In genomic region chr13:14522906-14523269, GRCm38 (mm10) we compare ENCODE assay signal across 8 mouse cellular contexts. TPM values are rescaled to one million over a fixed set of nuclear protein-coding genes. Genes with fewer than 3 reads are reported as not detected.
DNase-seq lines count a peak whose midpoint lies in the region; ATAC-seq and TF ChIP-seq lines count a peak whose summit lies in the region.

Hecw1 (minus strand) TSS chr13:14523228.

- no peak for DNase-seq in lung, adult 2 months
- no peak for DNase-seq in lung, postnatal 10 days
- no peak for DNase-seq in ovary, postnatal 14 days (ENCODE audit: low spot score)
- DNase-seq in lung, postnatal 4 days = no peak

- no peak for TF ChIP-seq POLR2A in lung, adult 2 months (IDR thresholded peaks at IDR 0.05; ENCODE audit: borderline replicate concordance, extremely low read depth, low read depth, low read length)

- ATAC-seq in embryonic facial prominence, embryonic 15.5 days (ENCODE audit: insufficient number of reproducible peaks, low FRiP score, low TSS enrichment, low read depth) = peak; percentile 69
- ATAC-seq in intestine, embryonic 15.5 days = peak; percentile 73
- ATAC-seq in liver, embryonic 15.5 days (ENCODE audit: insufficient read depth) = no peak
- ATAC-seq in stomach, embryonic 14.5 days (ENCODE audit: insufficient number of reproducible peaks, insufficient read depth, low FRiP score, low read depth) = peak; percentile 62

- no peak within 1 kb of the TSS for H3K27ac ChIP-seq in embryonic facial prominence, embryonic 15.5 days (replicated peaks)
- H3K27ac ChIP-seq in intestine, embryonic 15.5 days = no peak within 1 kb of the TSS
- H3K27ac ChIP-seq in liver, embryonic 15.5 days (replicated peaks) = no peak within 1 kb of the TSS
- H3K27ac ChIP-seq in stomach, embryonic 14.5 days (ENCODE audit: low read length) = 0 out of 2 replicates have a peak within 1 kb of the TSS, but pooled peaks have one; percentile 33

- H3K9ac ChIP-seq in embryonic facial prominence, embryonic 15.5 days = no peak within 1 kb of the TSS
- H3K9ac ChIP-seq in intestine, embryonic 15.5 days = peak within 1 kb of the TSS; percentile 23; the same call in 1 of the 2 replicates
- H3K9ac ChIP-seq in liver, embryonic 15.5 days = no peak within 1 kb of the TSS
- H3K9ac ChIP-seq in stomach, embryonic 14.5 days (replicated peaks; ENCODE audit: low read depth, low read length) = peak within 1 kb of the TSS; percentile 30; the same call in 1 of the 2 replicates

- H3K4me3 ChIP-seq in lung, adult 2 months (replicated peaks; ENCODE audit: extremely low read depth, low read depth, low read length) = peak within 1 kb of the TSS; percentile 24
- peak within 1 kb of the TSS; percentile 54 for H3K4me3 ChIP-seq in embryonic facial prominence, embryonic 15.5 days (replicated peaks)
- H3K4me3 ChIP-seq in intestine, embryonic 15.5 days (replicated peaks) = peak within 1 kb of the TSS; percentile 41
- H3K4me3 ChIP-seq in liver, embryonic 15.5 days (replicated peaks) = peak within 1 kb of the TSS; percentile 33
- peak within 1 kb of the TSS; percentile 49 for H3K4me3 ChIP-seq in stomach, embryonic 14.5 days (ENCODE audit: low read depth, low read length)

- no peak for TF ChIP-seq CTCF in lung, adult 2 months (IDR thresholded peaks at IDR 0.05; ENCODE audit: insufficient read depth, low read length)

- no peaks in the 10 kb centered on the region for H3K9me3 ChIP-seq in embryonic facial prominence, embryonic 15.5 days (replicated peaks)
- no peaks in the 10 kb centered on the region for H3K9me3 ChIP-seq in intestine, embryonic 15.5 days
- H3K9me3 ChIP-seq in liver, embryonic 15.5 days (replicated peaks) = no peaks in the 10 kb centered on the region
- H3K9me3 ChIP-seq in stomach, embryonic 14.5 days (ENCODE audit: control insufficient read depth, low read depth, low read length) = no peaks in the 10 kb centered on the region

- H3K4me2 ChIP-seq in embryonic facial prominence, embryonic 15.5 days (replicated peaks) = peak within 1 kb of the TSS; percentile 94
- H3K4me2 ChIP-seq in intestine, embryonic 15.5 days (replicated peaks) = peak within 1 kb of the TSS; percentile 84
- peak within 1 kb of the TSS; percentile 57 for H3K4me2 ChIP-seq in liver, embryonic 15.5 days
- H3K4me2 ChIP-seq in stomach, embryonic 14.5 days (replicated peaks; ENCODE audit: low read depth, low read length) = peak within 1 kb of the TSS; percentile 93

- peaks cover 27% of the 10 kb centered on the region for H3K27me3 ChIP-seq in embryonic facial prominence, embryonic 15.5 days
- peaks cover 17% of the 10 kb centered on the region for H3K27me3 ChIP-seq in intestine, embryonic 15.5 days (replicated peaks)
- peaks cover 37% of the 10 kb centered on the region for H3K27me3 ChIP-seq in liver, embryonic 15.5 days
- H3K27me3 ChIP-seq in stomach, embryonic 14.5 days (ENCODE audit: control insufficient read depth, insufficient read depth, low read length) = no peaks in the 10 kb centered on the region

- no peaks in the 10 kb centered on the region for H3K4me1 ChIP-seq in lung, adult 2 months (ENCODE audit: control insufficient read depth, insufficient read depth, low read length)
- H3K4me1 ChIP-seq in embryonic facial prominence, embryonic 15.5 days = peaks cover 15% of the 10 kb centered on the region
- peaks cover 9% of the 10 kb centered on the region; the same call in 1 of the 2 replicates for H3K4me1 ChIP-seq in intestine, embryonic 15.5 days (replicated peaks)
- H3K4me1 ChIP-seq in liver, embryonic 15.5 days (replicated peaks) = peaks cover 5% of the 10 kb centered on the region
- no peaks in the 10 kb centered on the region for H3K4me1 ChIP-seq in stomach, embryonic 14.5 days (ENCODE audit: control insufficient read depth, insufficient read depth, low read length)

- H3K36me3 ChIP-seq in embryonic facial prominence, embryonic 15.5 days = no peaks in the 10 kb centered on the region
- H3K36me3 ChIP-seq in intestine, embryonic 15.5 days = no peaks in the 10 kb centered on the region
- H3K36me3 ChIP-seq in liver, embryonic 15.5 days (replicated peaks) = no peaks in the 10 kb centered on the region
- no peaks in the 10 kb centered on the region for H3K36me3 ChIP-seq in stomach, embryonic 14.5 days (ENCODE audit: control insufficient read depth, insufficient read depth, low read length)

- 3% methylated on average over 15 of the region's 15 CpGs for WGBS in lung, adult 2 months
- 2% methylated on average over 15 of the region's 15 CpGs for WGBS in embryonic facial prominence, embryonic 15.5 days
- WGBS in intestine, embryonic 15.5 days = under 1% methylated on average over 15 of the region's 15 CpGs
- 2% methylated on average over 15 of the region's 15 CpGs for WGBS in liver, embryonic 15.5 days (ENCODE audit: insufficient replicate concordance)
- WGBS in stomach, embryonic 14.5 days = 2% methylated on average over 15 of the region's 15 CpGs

RNA-seq across cellular contexts. Expression of gene Hecw1, which starts in this region (rescaled TPM):
- not detected in 2 replicates for polyA plus RNA-seq in lung, adult 2 months (2012; rRNA removed)
- 0.85 and 1.0 TPM in 2 replicates for polyA plus RNA-seq in embryonic facial prominence, embryonic 15.5 days (2015; fragmentation: Nextera tagmentation; extraction: Ambion mirVana)
- 0.59 and 0.86 TPM in 2 replicates for polyA plus RNA-seq in intestine, embryonic 15.5 days (2015; fragmentation: Nextera tagmentation; extraction: Ambion mirVana)
- polyA plus RNA-seq in liver, embryonic 15.5 days (2015; fragmentation: Nextera tagmentation; extraction: Ambion mirVana) = 0.03 and 0.10 TPM in 2 replicates
- polyA plus RNA-seq in stomach, embryonic 14.5 days (2014; fragmentation: Nextera tagmentation; extraction: Ambion mirVana) = 1.2 and 1.4 TPM in 2 replicates

Comparison
In these comparisons a context has a peak if more than half of its experiments do, and no peak if none do; other contexts are left out.
1. Peak in ATAC-seq, H3K4me3 ChIP-seq, H3K9ac ChIP-seq and H3K4me2 ChIP-seq in intestine, embryonic 15.5 days; RNA of the gene not detected or under 1 TPM.